Mouse (Mus musculus) frontal cortex, postnatal 14 days (tissue): ENCODE data around the gene Csf3r.

ENCODE experiments used
- DNase-seq, 2 experiments: peaks; one replicate each; pipeline ENCODE4 v3.0.0; 2022; ENCODE audit warnings: low spot score in 2 of 2

Csf3r gene

DNA sequence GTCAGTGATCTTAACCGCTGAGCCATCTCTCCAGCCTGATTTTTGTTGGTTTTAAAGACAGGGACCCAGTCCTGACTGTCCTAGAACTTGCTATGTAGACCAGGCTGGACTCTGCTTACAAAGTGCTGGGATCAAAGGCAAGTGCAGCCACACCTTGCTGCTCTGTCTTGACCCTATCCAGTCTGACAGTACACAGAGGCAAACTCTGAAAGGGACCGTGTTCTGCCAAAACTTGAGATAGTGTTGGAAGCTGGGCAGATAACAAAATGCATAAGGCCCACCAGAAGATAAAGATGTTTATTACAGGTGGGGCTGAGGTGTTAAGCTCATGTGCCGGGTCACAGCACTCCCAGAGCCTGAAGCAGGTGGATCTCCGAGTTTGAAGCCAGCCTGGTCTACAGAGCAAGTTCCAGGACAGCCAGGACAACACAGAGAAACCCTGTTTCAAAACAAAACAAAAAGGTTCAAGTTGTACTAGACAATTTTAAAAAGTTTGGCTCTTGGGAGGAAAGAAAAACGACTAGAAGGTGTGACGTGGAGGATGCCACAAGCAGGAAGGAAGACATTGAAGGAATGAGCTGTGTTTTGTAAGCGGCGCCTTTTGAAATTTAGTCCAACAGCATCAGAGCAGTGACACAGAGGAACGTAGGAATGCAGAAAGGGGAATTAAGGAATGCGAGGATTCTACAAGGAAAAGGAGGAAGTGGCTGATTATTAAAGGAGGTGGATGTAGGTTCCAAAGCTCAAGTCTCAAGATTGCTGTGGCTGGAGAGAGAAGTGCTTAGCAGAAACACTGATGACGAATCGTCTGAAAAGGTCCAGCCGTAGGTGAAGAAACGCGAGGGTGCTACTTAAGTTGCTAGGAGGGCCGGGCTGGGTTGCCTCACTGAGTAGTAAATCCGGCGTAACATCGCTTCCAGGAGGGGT, 33.1 kb downstream of the Csf3r start:
- no peak for DNase-seq

DNA sequence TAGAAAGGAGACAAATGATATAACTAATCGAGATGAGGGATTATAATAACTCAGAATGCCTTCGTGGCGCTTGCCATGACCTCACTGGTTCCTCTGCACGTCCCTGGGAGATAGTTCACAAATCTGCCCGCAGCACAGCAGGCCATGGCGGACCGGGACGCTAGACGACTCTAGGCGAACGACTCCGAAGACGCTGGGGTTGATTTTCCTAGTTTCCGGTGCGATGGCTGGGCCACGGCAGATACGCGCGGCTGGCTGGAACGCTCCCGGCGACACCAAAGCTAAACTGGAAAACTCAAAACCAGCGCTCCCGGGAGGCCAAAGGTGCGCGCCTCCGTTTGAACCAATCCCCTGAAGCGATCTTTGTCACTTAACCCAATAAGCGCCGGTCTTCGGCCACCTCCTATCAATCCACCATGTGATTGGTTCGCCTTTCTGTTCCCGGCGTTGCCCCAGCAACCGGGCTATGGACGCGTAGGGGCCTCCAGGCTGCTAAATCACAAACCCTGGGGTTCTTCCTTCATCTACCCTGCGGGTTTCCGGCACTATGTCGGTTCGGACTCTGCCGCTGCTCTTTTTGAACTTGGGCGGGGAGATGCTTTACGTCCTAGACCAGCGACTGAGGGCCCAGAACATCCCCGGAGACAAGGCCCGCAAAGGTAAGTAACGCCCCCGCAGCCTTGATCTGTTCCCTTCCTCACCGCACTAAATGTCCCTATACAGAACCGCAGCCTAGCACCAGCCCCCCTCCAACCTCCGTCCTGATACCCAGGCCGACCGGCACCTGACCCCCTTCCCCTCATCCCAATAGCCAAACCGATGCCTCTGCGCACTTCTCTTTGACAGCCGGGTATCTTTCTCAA, 34.0 kb downstream of the Csf3r start, which contains the start of gene Oscp1:
Gene Oscp1 (plus strand): TSS at position 432 of the 863 bp plus-strand sequence.
- DNase-seq: peak; percentile 92 to 93

DNA sequence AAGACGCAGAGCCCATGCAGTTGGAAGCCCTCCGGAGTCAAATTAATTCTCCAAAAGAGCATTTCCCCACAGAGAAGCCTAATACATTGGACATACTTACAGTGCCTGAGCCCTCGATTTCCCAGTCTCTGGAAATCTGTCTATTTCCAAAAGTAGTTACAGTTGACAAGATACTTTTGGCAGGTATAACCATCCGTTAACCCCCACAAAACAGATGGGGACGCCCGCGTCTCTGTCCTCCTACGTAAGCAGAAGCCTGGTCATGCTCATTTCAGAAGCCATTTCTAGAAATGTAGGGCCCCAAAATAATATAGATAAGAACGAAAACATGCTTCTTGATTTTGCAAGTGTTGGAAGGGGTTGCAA, 34.6 kb downstream of the Csf3r start:
- DNase-seq: peak; percentile 46 to 49

DNA sequence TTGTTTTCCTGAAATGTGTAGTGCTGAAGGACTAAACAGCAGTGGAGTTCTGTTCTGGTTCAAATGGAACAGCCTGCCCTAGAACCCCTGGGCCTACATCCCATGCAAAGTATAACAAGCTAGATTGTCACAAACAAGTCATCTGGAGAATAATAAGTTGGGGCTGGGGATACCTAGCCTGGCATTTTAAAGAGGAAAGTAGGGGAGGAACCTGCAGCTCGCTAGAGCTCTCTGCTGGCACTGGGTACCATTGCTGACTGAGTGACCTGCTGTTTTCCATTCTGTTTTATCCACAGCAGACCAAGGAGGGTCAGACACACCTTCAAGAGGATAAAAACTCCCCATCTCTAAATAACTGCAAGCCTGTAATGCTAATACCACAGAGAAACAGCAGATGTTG, 38.5 kb downstream of the Csf3r start:
- DNase-seq: no peak

DNA sequence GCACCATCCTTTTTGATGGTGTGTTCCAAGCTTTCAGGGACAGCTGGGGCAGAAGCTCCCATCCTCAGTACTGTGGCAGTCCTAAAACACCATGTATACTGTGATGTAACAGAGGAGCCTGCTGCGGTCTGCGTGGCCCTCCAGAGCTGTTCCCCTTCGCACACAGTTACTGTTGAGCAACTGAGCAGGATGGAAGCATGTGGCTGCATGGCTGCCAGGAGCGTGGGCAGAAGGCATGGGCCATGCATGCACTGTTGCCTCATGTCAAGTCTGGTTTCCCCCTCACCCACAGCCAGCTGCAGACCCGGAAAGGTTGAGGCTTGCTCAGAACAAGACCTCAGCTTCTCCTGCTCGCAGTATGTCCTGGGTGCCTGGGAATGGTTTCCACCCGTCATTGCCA, 40.9 kb downstream of the Csf3r start:
- peak in 1 of 2 experiments; percentile 43 for DNase-seq

DNA sequence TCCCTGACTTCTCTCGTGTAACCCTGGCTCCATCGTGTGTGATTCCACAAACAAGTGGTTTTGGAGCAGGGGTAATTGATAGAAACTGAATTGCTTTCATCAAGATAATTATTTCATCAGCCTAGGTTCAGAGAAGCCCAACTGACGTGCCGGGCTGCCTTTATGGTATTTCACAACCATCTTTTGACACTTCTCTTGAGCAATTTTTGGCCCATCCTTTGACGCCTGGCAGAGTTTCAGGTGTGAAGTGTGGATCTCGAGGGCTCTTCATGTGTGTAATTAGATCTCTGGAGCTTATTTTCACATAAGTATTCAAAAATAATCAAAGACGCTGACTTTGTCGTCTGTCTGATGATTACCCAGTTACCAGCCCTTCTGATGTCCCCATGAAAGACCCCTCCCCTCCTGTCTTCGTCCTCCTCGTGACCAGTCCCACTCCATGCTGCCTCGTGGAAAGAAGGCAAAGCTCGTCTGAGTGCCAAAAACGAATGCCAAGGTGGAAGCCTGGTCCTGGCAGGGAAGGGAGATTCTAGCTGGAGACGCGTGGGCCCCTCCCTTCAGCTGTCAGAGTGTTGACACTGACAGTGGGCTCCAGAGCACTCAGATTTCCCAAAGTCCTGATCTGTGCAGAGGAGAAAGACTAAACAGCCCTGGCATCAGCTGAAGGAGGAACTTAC, 43.2 kb downstream of the Csf3r start:
- DNase-seq: no peak

DNA sequence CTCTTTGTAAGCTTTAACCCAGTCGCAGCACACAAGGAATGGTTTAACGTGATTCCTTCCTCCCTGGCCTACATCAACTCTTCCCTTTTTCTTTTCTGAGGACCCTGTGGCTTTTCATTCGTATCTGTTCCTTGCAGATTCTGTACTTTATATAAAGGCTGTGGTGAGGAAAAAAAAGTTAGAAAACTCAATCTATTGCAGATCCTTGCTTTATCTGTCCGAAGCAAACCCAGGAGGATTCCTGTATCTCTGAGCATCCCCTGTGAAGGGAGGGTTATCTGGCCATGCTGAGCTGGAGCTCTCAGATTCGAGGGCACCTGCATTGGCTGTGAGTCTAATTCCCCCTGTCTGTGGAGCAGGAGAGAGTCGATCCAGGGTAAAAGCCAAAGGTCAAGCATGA, 44.5 kb downstream of the Csf3r start:
- DNase-seq: no peak

DNA sequence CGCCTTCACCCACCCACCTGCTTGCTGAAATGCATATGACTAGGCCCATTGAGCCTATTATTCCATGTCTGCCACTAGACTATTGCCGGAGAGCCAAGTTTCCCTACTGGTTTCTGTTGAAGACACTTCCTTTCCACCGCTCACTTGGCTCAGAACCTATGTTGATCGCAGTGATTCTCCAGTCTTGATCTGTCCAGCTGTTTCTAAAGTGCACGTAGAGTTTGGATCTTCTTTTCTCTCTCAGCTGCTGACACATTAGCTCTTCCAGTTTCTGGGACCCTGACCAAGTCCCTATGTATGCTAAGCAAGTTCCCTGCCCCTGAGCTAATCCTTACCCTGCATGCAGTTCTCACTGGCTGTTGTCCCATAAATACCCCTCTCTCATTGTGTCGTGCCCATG, 53.5 kb downstream of the Csf3r start:
- DNase-seq: no peak

DNA sequence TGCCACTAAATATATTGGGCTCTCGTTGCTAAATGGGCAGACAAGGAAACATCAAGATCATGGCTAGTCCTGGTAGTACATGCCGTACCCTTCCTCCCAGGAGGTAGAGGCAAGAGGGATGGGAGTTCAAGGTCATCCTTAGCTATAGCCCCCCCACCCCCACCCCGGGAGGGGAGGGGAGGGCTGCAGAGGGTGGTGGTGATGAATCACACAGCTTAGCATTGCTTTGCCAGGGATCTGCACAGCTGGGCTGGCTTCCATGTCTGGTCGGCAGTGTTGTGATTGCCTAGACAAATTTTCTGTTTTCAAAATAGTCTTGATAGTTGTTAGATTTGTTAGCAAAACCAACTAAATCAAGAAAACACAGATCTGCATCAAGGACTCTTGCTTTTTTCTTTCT, 54.9 kb downstream of the Csf3r start:
- DNase-seq: no peak

DNA sequence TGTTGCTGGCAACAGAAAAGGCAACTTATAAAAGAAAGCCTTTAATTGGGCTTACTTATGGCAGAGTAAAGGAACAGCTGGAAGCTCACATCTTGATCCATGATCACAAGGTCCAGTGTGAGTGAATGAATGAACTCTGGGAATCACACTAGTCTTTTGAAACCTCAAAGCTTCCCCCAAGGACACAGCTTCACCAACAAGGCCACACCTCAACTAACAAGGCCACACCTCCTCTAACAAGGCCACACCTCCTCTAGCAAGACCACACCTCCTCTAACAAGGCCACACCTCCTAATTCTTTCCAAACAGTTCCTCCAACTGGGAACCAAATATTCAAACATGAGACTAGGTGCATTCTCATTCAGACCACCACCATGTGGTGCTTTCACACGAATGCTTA, 57.3 kb downstream of the Csf3r start:
- no peak for DNase-seq

DNA sequence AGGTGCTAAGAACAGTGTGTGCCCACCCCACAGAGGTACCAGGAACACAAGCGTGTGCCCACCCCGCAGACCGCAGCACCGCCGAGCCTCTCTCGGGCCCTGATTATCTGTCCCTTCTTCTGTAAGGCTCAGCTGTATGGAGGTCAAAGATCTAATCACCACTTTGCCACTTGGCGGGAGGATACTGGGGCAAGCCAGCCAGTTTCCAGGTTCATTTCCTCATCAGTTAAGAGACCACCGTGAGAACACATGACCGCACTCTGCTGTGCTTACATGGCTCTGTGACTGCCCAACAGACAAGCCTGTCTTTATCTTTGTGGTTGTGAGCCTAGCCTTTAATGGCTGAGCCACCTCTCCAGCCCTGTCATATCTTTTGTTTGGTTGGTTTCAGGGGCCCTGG, 58.7 kb downstream of the Csf3r start:
- DNase-seq: no peak

DNA sequence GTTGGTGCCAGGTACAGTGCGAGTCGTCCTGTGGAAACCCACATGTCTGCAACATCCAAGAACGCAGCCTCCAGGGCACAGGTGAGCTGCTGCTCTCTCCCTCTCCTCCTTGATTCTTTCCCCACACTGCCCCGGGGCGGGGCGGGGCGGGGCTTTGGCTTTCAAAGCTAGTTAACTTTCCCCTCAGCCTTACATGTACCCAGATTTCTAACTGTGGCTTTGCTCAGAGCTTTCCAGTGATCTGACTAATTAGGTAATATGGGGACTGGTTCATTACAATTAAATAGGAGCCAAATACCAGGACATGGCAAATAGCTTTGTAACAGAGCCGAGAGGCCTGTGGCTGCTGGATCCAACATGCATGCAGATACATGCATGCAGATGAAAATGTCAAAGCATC, 60.0 kb downstream of the Csf3r start:
- no peak for DNase-seq

DNA sequence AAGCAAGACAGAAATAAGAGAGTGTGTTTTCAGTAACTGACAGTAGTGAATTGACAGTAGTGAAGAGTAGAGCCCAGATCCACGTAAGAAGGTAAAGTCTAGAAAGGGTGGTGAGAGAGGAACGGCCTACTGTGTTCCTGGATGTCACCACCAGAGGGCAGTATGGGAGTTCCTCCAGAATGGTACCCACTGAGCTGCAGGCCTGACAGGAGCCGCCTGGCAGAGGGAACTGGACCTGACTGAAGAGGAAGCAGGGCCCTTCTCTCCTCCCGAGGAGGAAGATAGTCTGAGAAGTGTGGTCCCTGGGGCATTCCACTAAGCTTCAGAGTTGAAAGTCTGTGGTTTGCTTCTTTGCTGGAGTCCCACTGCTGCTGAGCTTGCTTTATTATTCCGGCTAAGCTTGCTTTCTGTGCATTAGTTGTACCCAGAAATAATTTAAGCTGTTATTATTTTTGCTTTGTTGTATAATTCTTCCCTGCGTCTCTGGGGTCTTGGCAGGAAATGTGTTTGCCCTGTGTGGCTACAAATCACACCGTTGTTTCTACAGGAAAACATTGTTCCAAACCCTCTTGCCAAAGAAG, 61.7 kb downstream of the Csf3r start:
- DNase-seq: peak; percentile 47 to 71

DNA sequence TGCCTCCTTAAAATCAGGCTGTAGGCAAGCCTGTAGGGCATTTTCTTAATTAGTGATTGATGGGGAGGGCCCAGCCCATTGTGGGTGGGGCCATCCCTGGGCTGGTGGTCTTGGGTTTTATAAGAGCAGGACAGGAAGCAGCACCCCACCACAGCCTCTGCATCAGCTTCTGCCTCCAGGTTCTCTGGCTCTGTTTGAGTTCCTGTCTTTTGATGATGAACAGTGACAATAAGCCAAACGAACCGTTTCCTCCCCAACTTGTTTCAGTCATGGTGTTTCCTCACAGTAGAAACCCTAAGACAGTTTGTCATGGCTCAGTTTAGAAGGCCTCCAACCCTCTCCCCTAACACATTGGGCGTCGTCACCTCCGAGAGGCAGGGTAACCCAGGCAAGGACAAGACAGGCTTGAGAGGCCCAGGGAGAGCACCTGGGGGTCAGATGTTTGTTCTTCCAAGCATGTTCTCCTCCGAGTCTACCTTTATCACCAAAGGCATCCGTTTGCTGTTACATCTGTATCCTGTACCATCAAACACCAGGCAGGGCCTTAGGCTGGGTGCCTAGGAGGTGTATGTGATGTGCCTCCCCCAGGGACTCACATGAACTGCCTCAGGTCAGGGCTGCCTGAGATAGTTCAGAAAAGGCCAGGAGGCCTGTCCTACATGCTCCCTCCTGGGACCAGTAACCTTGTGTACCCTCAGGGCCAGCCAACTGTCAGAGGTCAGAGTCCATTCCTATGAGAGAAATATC, 65.9 kb downstream of the Csf3r start:
- DNase-seq: no peak

DNA sequence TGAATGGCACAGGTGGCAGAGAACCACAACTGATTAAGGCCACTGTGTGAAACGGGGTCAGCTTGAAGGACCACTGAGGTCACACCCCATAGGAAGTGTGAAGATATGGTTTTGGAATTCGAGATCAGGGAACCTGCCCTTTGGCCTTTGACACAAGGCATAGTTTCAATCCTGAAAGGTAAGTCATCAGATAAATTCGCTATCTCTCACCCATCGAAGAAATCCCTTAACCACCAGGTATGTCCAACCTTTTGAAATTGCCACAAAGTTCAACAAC, 66.4 kb downstream of the Csf3r start:
- DNase-seq: no peak

DNA sequence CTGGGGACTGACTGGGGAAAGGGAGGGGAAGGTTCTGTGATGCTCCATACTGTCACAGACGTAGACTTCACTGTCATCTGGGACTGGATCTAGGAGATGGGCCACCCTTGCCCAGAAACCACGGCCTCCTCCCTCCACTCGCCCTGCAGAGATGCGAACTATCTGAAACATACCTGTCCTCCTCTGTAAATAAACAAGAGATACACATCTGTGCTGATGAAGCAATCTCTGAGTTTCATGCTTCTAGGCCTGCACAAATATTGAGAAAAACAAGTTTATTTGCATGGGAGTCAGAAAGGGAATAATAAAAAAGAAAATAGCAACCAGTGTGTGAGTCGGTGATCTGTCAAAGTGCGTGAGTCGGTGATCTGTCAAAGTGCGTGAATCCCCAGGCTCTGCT, 67.5 kb downstream of the Csf3r start:
- DNase-seq: no peak
